Mouse (Mus musculus): Measurements from ENCODE around the gene Haus8. TPM values are rescaled to one million over a fixed set of nuclear protein-coding genes. Genes with fewer than 3 reads are reported as not detected.

Haus8 gene
- 1.6 TPM for polyA plus RNA-seq (2014; fragmentation: Illumina TruSeq; extraction: RNeasy Lipid Tissue Mini Kit (QIAGEN cat#74804); ENCODE audit: low read depth, low replicate concordance)

DNA sequence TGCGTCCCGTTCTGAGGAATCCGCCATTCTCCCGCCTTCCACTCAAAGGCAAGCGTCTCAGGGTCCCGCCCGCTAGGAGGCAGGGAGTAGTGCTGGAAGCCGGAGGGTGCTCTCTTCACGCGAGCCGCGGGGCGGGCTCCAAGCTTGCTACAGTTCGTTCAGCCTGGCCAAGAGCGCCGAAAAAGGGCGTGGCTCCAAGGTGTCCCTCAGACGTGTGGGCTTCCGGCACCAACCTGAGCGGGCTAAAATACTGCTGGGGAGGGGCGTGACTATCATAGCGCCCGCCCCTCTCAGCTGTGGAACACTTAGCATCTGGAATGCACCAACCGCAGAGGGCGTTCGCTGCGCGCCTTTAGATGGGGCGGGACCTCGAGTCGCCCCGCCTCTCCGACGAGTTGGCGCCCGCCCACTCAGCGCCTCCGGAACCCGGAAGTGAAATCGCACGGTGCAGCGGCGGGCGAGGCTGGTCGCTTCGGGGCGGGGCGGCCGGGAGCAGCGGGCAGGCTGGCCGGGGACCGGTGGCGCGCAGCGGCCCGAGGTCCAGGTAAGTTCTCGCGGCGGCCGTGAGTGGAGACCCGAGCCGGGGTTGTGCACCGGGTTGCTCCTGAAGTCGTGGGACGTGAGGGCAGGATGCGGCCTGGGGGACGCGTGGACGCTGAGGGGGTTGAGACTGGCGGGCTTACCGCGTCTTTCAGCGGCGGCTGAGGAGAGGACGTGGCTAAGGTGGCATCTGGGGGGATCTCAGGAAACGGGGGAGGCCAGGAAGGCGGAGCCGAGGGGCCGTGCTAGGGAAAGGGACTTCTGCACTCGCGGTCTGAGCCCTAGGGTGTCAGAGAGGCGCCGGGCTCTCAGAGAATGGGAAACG lies at the start of gene Haus8, which contains the start of gene Myo9b:
TSS of gene Haus8 (minus strand) at position 649 of the 865 bp plus-strand sequence.
TSS of gene Myo9b (plus strand) at position 429 of the 865 bp plus-strand sequence.

Other genes starting within 250 kb of the Haus8 start
- 2.4 TPM for gene Myo9b, start 220 bp downstream of the Haus8 start, polyA plus RNA-seq (2014; fragmentation: Illumina TruSeq; extraction: RNeasy Lipid Tissue Mini Kit (QIAGEN cat#74804); ENCODE audit: low read depth, low replicate concordance)
- gene Use1, start 93.9 kb upstream of the Haus8 start, polyA plus RNA-seq (2014; fragmentation: Illumina TruSeq; extraction: RNeasy Lipid Tissue Mini Kit (QIAGEN cat#74804); ENCODE audit: low read depth, low replicate concordance), result 5.1 TPM
- 1.1 TPM for gene Ocel1, start 98.4 kb upstream of the Haus8 start, polyA plus RNA-seq (2014; fragmentation: Illumina TruSeq; extraction: RNeasy Lipid Tissue Mini Kit (QIAGEN cat#74804); ENCODE audit: low read depth, low replicate concordance)
- 9.2 TPM for gene Nr2f6, start 109.0 kb upstream of the Haus8 start, polyA plus RNA-seq (2014; fragmentation: Illumina TruSeq; extraction: RNeasy Lipid Tissue Mini Kit (QIAGEN cat#74804); ENCODE audit: low read depth, low replicate concordance)
- gene Ushbp1, start 122.9 kb upstream of the Haus8 start, polyA plus RNA-seq (2014; fragmentation: Illumina TruSeq; extraction: RNeasy Lipid Tissue Mini Kit (QIAGEN cat#74804); ENCODE audit: low read depth, low replicate concordance), result 1.0 TPM
- gene Babam1, start 123.9 kb upstream of the Haus8 start, polyA plus RNA-seq (2014; fragmentation: Illumina TruSeq; extraction: RNeasy Lipid Tissue Mini Kit (QIAGEN cat#74804); ENCODE audit: low read depth, low replicate concordance), result 20.7 TPM
- not detected for gene Ankle1, start 133.1 kb upstream of the Haus8 start, polyA plus RNA-seq (2014; fragmentation: Illumina TruSeq; extraction: RNeasy Lipid Tissue Mini Kit (QIAGEN cat#74804); ENCODE audit: low read depth, low replicate concordance)
- gene Abhd8, start 190.7 kb upstream of the Haus8 start, polyA plus RNA-seq (2014; fragmentation: Illumina TruSeq; extraction: RNeasy Lipid Tissue Mini Kit (QIAGEN cat#74804); ENCODE audit: low read depth, low replicate concordance), result not detected
- 5.9 TPM for gene Mrpl34, start 192.0 kb upstream of the Haus8 start, polyA plus RNA-seq (2014; fragmentation: Illumina TruSeq; extraction: RNeasy Lipid Tissue Mini Kit (QIAGEN cat#74804); ENCODE audit: low read depth, low replicate concordance)
- 1.1 TPM for gene Dda1, start 196.3 kb upstream of the Haus8 start, polyA plus RNA-seq (2014; fragmentation: Illumina TruSeq; extraction: RNeasy Lipid Tissue Mini Kit (QIAGEN cat#74804); ENCODE audit: low read depth, low replicate concordance)
- gene Ano8, start 213.0 kb upstream of the Haus8 start, polyA plus RNA-seq (2014; fragmentation: Illumina TruSeq; extraction: RNeasy Lipid Tissue Mini Kit (QIAGEN cat#74804); ENCODE audit: low read depth, low replicate concordance), result 0.45 TPM
- 0.64 TPM for gene Gtpbp3, start 215.2 kb upstream of the Haus8 start, polyA plus RNA-seq (2014; fragmentation: Illumina TruSeq; extraction: RNeasy Lipid Tissue Mini Kit (QIAGEN cat#74804); ENCODE audit: low read depth, low replicate concordance)
- 3.6 TPM for gene Plvap, start 238.8 kb upstream of the Haus8 start, polyA plus RNA-seq (2014; fragmentation: Illumina TruSeq; extraction: RNeasy Lipid Tissue Mini Kit (QIAGEN cat#74804); ENCODE audit: low read depth, low replicate concordance)